Mouse (Mus musculus): ENCODE measurements at regions not wholly inside any gene's neighbourhood (a gene's known extent, or its start where the extent isn't known, plus 50 kb on each side); places are given as distances from the start of the nearest gene placed in this dataset.

GRCm38 (mm10) chr7:37215498-37215897 lies 517.6 kb downstream of the Tshz3 start:
- no peak for DNase-seq (ENCODE audit: low read depth in 2 of 2, low spot score in 2 of 2)

- DNase-seq (ENCODE audit: low read depth in 2 of 2, low spot score in 2 of 2) = no peak
Measured at GRCm38 (mm10) chr7:37220476-37220875, 522.6 kb downstream of the Tshz3 start.

- no peak for DNase-seq (ENCODE audit: low read depth in 2 of 2, low spot score in 2 of 2)
Measured at GRCm38 (mm10) chr7:37226423-37226822, 528.5 kb downstream of the Tshz3 start.

GRCm38 (mm10) chr7:37230641-37231347 lies 532.9 kb downstream of the Tshz3 start:
- DNase-seq (ENCODE audit: low read depth in 2 of 2, low spot score in 2 of 2) = no peak

GRCm38 (mm10) chr7:37240832-37241231 lies 532.6 kb downstream of the Zfp536 start:
- no peak for DNase-seq (ENCODE audit: low read depth in 2 of 2, low spot score in 2 of 2)

- DNase-seq (ENCODE audit: low read depth in 2 of 2, low spot score in 2 of 2) = no peak
Measured at GRCm38 (mm10) chr7:37241781-37242180, 531.7 kb downstream of the Zfp536 start.

GRCm38 (mm10) chr7:37242476-37242875 lies 531.0 kb downstream of the Zfp536 start:
- DNase-seq (ENCODE audit: low read depth in 2 of 2, low spot score in 2 of 2) = no peak

- DNase-seq (ENCODE audit: low read depth in 2 of 2, low spot score in 2 of 2) = no peak
Measured at GRCm38 (mm10) chr7:37246156-37246555, 527.3 kb downstream of the Zfp536 start.

- DNase-seq (ENCODE audit: low read depth in 2 of 2, low spot score in 2 of 2) = no peak
Measured at GRCm38 (mm10) chr7:37254431-37254830, 519.0 kb downstream of the Zfp536 start.

- DNase-seq (ENCODE audit: low read depth in 2 of 2, low spot score in 2 of 2) = no peak
Measured at GRCm38 (mm10) chr7:37255840-37256239, 517.6 kb downstream of the Zfp536 start.

- DNase-seq (ENCODE audit: low read depth in 2 of 2, low spot score in 2 of 2) = no peak
Measured at GRCm38 (mm10) chr7:37259293-37259692, 514.1 kb downstream of the Zfp536 start.

- no peak for DNase-seq (ENCODE audit: low read depth in 2 of 2, low spot score in 2 of 2)
Measured at GRCm38 (mm10) chr7:37262846-37263245, 510.6 kb downstream of the Zfp536 start.

- DNase-seq (ENCODE audit: low read depth in 2 of 2, low spot score in 2 of 2) = no peak
Measured at GRCm38 (mm10) chr7:37267404-37267803, 506.0 kb downstream of the Zfp536 start.

- DNase-seq (ENCODE audit: low read depth in 2 of 2, low spot score in 2 of 2) = no peak
Measured at GRCm38 (mm10) chr7:37270841-37271240, 502.6 kb downstream of the Zfp536 start.

- no peak for DNase-seq (ENCODE audit: low read depth in 2 of 2, low spot score in 2 of 2)
Measured at GRCm38 (mm10) chr7:37290018-37290417, 483.4 kb downstream of the Zfp536 start.

GRCm38 (mm10) chr7:37290493-37291045 lies 482.9 kb downstream of the Zfp536 start:
- no peak for DNase-seq (ENCODE audit: low read depth in 2 of 2, low spot score in 2 of 2)

- DNase-seq (ENCODE audit: low read depth in 2 of 2, low spot score in 2 of 2) = no peak
Measured at GRCm38 (mm10) chr7:37291726-37292125, 481.7 kb downstream of the Zfp536 start.

GRCm38 (mm10) chr7:37292554-37292953 lies 480.9 kb downstream of the Zfp536 start:
- no peak for DNase-seq (ENCODE audit: low read depth in 2 of 2, low spot score in 2 of 2)

GRCm38 (mm10) chr7:37298888-37299287 lies 474.6 kb downstream of the Zfp536 start:
- no peak for DNase-seq (ENCODE audit: low read depth in 2 of 2, low spot score in 2 of 2)

- DNase-seq (ENCODE audit: low read depth in 2 of 2, low spot score in 2 of 2) = no peak
Measured at GRCm38 (mm10) chr7:37305463-37305862, 468.0 kb downstream of the Zfp536 start.

GRCm38 (mm10) chr7:37307191-37307590 lies 466.2 kb downstream of the Zfp536 start:
- no peak for DNase-seq (ENCODE audit: low read depth in 2 of 2, low spot score in 2 of 2)

- no peak for DNase-seq (ENCODE audit: low read depth in 2 of 2, low spot score in 2 of 2)
Measured at GRCm38 (mm10) chr7:37324653-37325052, 448.8 kb downstream of the Zfp536 start.

- no peak for DNase-seq (ENCODE audit: low read depth in 2 of 2, low spot score in 2 of 2)
Measured at GRCm38 (mm10) chr7:37333451-37333850, 440.0 kb downstream of the Zfp536 start.
